Mouse (Mus musculus): ENCODE measurements around the gene Rln1. TPM values are rescaled to one million over a fixed set of nuclear protein-coding genes. Genes with fewer than 3 reads are reported as not detected.

Gene Rln1
- 0.29 TPM in 1 of 3 replicates, not detected in the others for total RNA-seq (2017)

- ATAC-seq (replicated peaks; ENCODE audit: insufficient number of reproducible peaks, low FRiP score, low TSS enrichment, poor library complexity, severe bottlenecking) = no peak
These were observed at the start of gene Rln1 for GRCm38 (mm10) chr19:29334068-29334745. Rln1 (minus strand) TSS chr19:29334670.

GRCm38 (mm10) chr19:29383368-29383767, 48.9 kb upstream of the Rln1 start:
- ATAC-seq (replicated peaks; ENCODE audit: insufficient number of reproducible peaks, low FRiP score, low TSS enrichment, poor library complexity, severe bottlenecking) = peak; percentile 41

- no peak for ATAC-seq (replicated peaks; ENCODE audit: insufficient number of reproducible peaks, low FRiP score, low TSS enrichment, poor library complexity, severe bottlenecking)
These were observed 45.6 kb upstream of the Rln1 start for GRCm38 (mm10) chr19:29379839-29380603.

GRCm38 (mm10) chr19:29376382-29376781, 41.9 kb upstream of the Rln1 start:
- no peak for ATAC-seq (replicated peaks; ENCODE audit: insufficient number of reproducible peaks, low FRiP score, low TSS enrichment, poor library complexity, severe bottlenecking)

GRCm38 (mm10) chr19:29374947-29375346, 40.5 kb upstream of the Rln1 start:
- no peak for ATAC-seq (replicated peaks; ENCODE audit: insufficient number of reproducible peaks, low FRiP score, low TSS enrichment, poor library complexity, severe bottlenecking)

- ATAC-seq (replicated peaks; ENCODE audit: insufficient number of reproducible peaks, low FRiP score, low TSS enrichment, poor library complexity, severe bottlenecking) = no peak
These were observed 39.0 kb upstream of the Rln1 start for GRCm38 (mm10) chr19:29373438-29373837.

GRCm38 (mm10) chr19:29372621-29373020, 38.2 kb upstream of the Rln1 start:
- no peak for ATAC-seq (replicated peaks; ENCODE audit: insufficient number of reproducible peaks, low FRiP score, low TSS enrichment, poor library complexity, severe bottlenecking)

GRCm38 (mm10) chr19:29372138-29372537, 37.7 kb upstream of the Rln1 start:
- ATAC-seq (replicated peaks; ENCODE audit: insufficient number of reproducible peaks, low FRiP score, low TSS enrichment, poor library complexity, severe bottlenecking) = no peak

GRCm38 (mm10) chr19:29371284-29372081, 37.0 kb upstream of the Rln1 start:
- no peak for ATAC-seq (replicated peaks; ENCODE audit: insufficient number of reproducible peaks, low FRiP score, low TSS enrichment, poor library complexity, severe bottlenecking)

GRCm38 (mm10) chr19:29370545-29371283, 36.2 kb upstream of the Rln1 start:
- ATAC-seq (replicated peaks; ENCODE audit: insufficient number of reproducible peaks, low FRiP score, low TSS enrichment, poor library complexity, severe bottlenecking) = no peak

GRCm38 (mm10) chr19:29370112-29370511, 35.6 kb upstream of the Rln1 start:
- no peak for ATAC-seq (replicated peaks; ENCODE audit: insufficient number of reproducible peaks, low FRiP score, low TSS enrichment, poor library complexity, severe bottlenecking)

- ATAC-seq (replicated peaks; ENCODE audit: insufficient number of reproducible peaks, low FRiP score, low TSS enrichment, poor library complexity, severe bottlenecking) = no peak
These were observed 34.3 kb upstream of the Rln1 start for GRCm38 (mm10) chr19:29368671-29369309.

GRCm38 (mm10) chr19:29368041-29368440, 33.6 kb upstream of the Rln1 start:
- no peak for ATAC-seq (replicated peaks; ENCODE audit: insufficient number of reproducible peaks, low FRiP score, low TSS enrichment, poor library complexity, severe bottlenecking)

GRCm38 (mm10) chr19:29366969-29367622, 32.6 kb upstream of the Rln1 start, which contains the start of the genes Plgrkt and Cd274:
Plgrkt (minus strand) TSS chr19:29367390.
Cd274 (plus strand) TSS chr19:29367455.
- peak; percentile 83 for ATAC-seq (replicated peaks; ENCODE audit: insufficient number of reproducible peaks, low FRiP score, low TSS enrichment, poor library complexity, severe bottlenecking)

GRCm38 (mm10) chr19:29366226-29366968, 31.9 kb upstream of the Rln1 start:
- no peak for ATAC-seq (replicated peaks; ENCODE audit: insufficient number of reproducible peaks, low FRiP score, low TSS enrichment, poor library complexity, severe bottlenecking)

GRCm38 (mm10) chr19:29365105-29365504, 30.6 kb upstream of the Rln1 start:
- no peak for ATAC-seq (replicated peaks; ENCODE audit: insufficient number of reproducible peaks, low FRiP score, low TSS enrichment, poor library complexity, severe bottlenecking)

- ATAC-seq (replicated peaks; ENCODE audit: insufficient number of reproducible peaks, low FRiP score, low TSS enrichment, poor library complexity, severe bottlenecking) = no peak
These were observed 29.6 kb upstream of the Rln1 start for GRCm38 (mm10) chr19:29364076-29364475.

Measured in monocyte, adult 5-6 weeks (primary cell).